Mouse (Mus musculus) liver, embryonic 14 days (tissue): ENCODE measurements around the gene Plek. TPM values are rescaled to one million over a fixed set of nuclear protein-coding genes. Genes with fewer than 3 reads are reported as not detected.

Experiments used
- polyA plus RNA-seq: library from polyadenylated mRNA; depleted of rRNA; stranded (reverse); fragments of >200 nt; gene quantifications from 2 replicates; pipeline ENCODE4 v1.2.3, GENCODE M21; 2012; rRNA removed

Gene Plek
- 11.6 and 14.0 TPM in 2 replicates for polyA plus RNA-seq

GRCm38 (mm10) chr11:17051545-17052475, at the start of gene Plek, which contains the start of gene Cnrip1:
Plek (minus strand) TSS chr11:17052381.
Cnrip1 (plus strand) TSS chr11:17051586.

GRCm38 (mm10) chr11:16950976-16951760, 101.0 kb downstream of the Plek start, which contains the start of gene Fbxo48:
Fbxo48 (plus strand) TSS chr11:16951375.

Other genes starting within 250 kb of the Plek start
- gene Fbxo48, start 101.0 kb downstream of the Plek start, polyA plus RNA-seq = 3.3 and 4.2 TPM in 2 replicates
- gene Cnrip1, start 795 bp downstream of the Plek start, polyA plus RNA-seq = 2.5 and 2.6 TPM in 2 replicates
- 16.0 and 18.2 TPM in 2 replicates for gene Ppp3r1, start 106.9 kb upstream of the Plek start, polyA plus RNA-seq
- 6.6 and 7.0 TPM in 2 replicates for gene Wdr92, start 129.7 kb upstream of the Plek start, polyA plus RNA-seq
- 13.1 and 14.5 TPM in 2 replicates for gene Pno1, start 159.2 kb upstream of the Plek start, polyA plus RNA-seq
- 15.2 and 19.0 TPM in 2 replicates for gene C1d, start 205.2 kb upstream of the Plek start, polyA plus RNA-seq